Mouse (Mus musculus): Measurements from ENCODE around the gene Prickle2.

The Prickle2 gene

GRCm38 (mm10) chr6:92706145-92706466 is at the start of gene Prickle2:
Gene Prickle2 (minus strand): TSS chr6:92706155.
- TF ChIP-seq GATA4 (IDR thresholded peaks at IDR 0.05; ENCODE audit: insufficient replicate concordance, low read length), result no peak

- no peak for TF ChIP-seq GATA4 (IDR thresholded peaks at IDR 0.05; ENCODE audit: insufficient replicate concordance, low read length)
Measured at GRCm38 (mm10) chr6:92752737-92753136, 46.8 kb upstream of the Prickle2 start.

- TF ChIP-seq GATA4 (IDR thresholded peaks at IDR 0.05; ENCODE audit: insufficient replicate concordance, low read length), result no peak
Measured at GRCm38 (mm10) chr6:92749420-92749819, 43.5 kb upstream of the Prickle2 start.

GRCm38 (mm10) chr6:92743605-92744004 is 37.6 kb upstream of the Prickle2 start:
- TF ChIP-seq GATA4 (IDR thresholded peaks at IDR 0.05; ENCODE audit: insufficient replicate concordance, low read length), result no peak

- no peak for TF ChIP-seq GATA4 (IDR thresholded peaks at IDR 0.05; ENCODE audit: insufficient replicate concordance, low read length)
Measured at GRCm38 (mm10) chr6:92737116-92737515, 31.2 kb upstream of the Prickle2 start.

GRCm38 (mm10) chr6:92733651-92734050 is 27.7 kb upstream of the Prickle2 start:
- TF ChIP-seq GATA4 (IDR thresholded peaks at IDR 0.05; ENCODE audit: insufficient replicate concordance, low read length), result no peak

- no peak for TF ChIP-seq GATA4 (IDR thresholded peaks at IDR 0.05; ENCODE audit: insufficient replicate concordance, low read length)
Measured at GRCm38 (mm10) chr6:92728514-92728913, 22.6 kb upstream of the Prickle2 start.

- TF ChIP-seq GATA4 (IDR thresholded peaks at IDR 0.05; ENCODE audit: insufficient replicate concordance, low read length), result no peak
Measured at GRCm38 (mm10) chr6:92728084-92728483, 22.1 kb upstream of the Prickle2 start.

- no peak for TF ChIP-seq GATA4 (IDR thresholded peaks at IDR 0.05; ENCODE audit: insufficient replicate concordance, low read length)
Measured at GRCm38 (mm10) chr6:92727351-92727986, 21.5 kb upstream of the Prickle2 start.

GRCm38 (mm10) chr6:92726121-92726520 is 20.2 kb upstream of the Prickle2 start:
- TF ChIP-seq GATA4 (IDR thresholded peaks at IDR 0.05; ENCODE audit: insufficient replicate concordance, low read length), result no peak

GRCm38 (mm10) chr6:92724394-92724793 is 18.4 kb upstream of the Prickle2 start:
- no peak for TF ChIP-seq GATA4 (IDR thresholded peaks at IDR 0.05; ENCODE audit: insufficient replicate concordance, low read length)

- TF ChIP-seq GATA4 (IDR thresholded peaks at IDR 0.05; ENCODE audit: insufficient replicate concordance, low read length), result no peak
Measured at GRCm38 (mm10) chr6:92715806-92716205, 9.9 kb upstream of the Prickle2 start.

GRCm38 (mm10) chr6:92714748-92715147 is 8.8 kb upstream of the Prickle2 start:
- no peak for TF ChIP-seq GATA4 (IDR thresholded peaks at IDR 0.05; ENCODE audit: insufficient replicate concordance, low read length)

GRCm38 (mm10) chr6:92708137-92708536 is 2.2 kb upstream of the Prickle2 start:
- TF ChIP-seq GATA4 (IDR thresholded peaks at IDR 0.05; ENCODE audit: insufficient replicate concordance, low read length), result no peak

- no peak for TF ChIP-seq GATA4 (IDR thresholded peaks at IDR 0.05; ENCODE audit: insufficient replicate concordance, low read length)
Measured at GRCm38 (mm10) chr6:92705353-92706144, 406 bp downstream of the Prickle2 start.

GRCm38 (mm10) chr6:92704810-92705209 is 1.1 kb downstream of the Prickle2 start:
- no peak for TF ChIP-seq GATA4 (IDR thresholded peaks at IDR 0.05; ENCODE audit: insufficient replicate concordance, low read length)
